Mouse (Mus musculus): ENCODE results near the gene Tbcd. TPM values are rescaled to one million over a fixed set of nuclear protein-coding genes. Genes with fewer than 3 reads are reported as not detected.
"Not testable (repeated sequence)": the region's sequence is repeated elsewhere in the genome, so short reads cannot be mapped to it uniquely, and the experiment has no call there.

The Tbcd gene
- total RNA-seq, 2 experiments from 2014 or later = 40.3 to 41.3 TPM

DNA sequence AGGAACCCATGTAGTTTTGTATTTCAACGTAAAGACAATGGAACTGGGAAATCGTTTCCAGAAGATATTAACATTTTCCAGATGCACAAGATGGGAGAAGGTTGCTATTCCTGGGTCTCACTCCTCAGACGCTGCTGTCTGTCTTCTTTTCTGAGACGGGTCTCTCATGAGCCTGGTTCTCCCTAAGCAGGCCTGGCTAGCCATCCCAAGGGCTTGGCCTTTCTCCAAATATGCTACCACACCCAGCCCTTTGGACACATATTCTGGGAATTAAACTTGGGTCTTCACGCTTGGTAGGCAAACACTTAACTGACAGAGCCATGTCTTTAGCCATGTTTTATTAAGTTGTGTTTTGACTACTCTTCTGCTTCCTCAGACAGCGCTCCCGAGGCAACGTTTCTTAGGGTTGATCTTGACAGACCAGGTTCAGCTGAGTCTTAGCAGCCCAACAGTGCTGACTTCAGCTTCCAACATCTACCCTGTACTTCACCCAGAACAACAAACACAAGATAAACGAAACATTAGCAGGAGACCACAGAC lies 202.7 kb downstream of the Tbcd start:
- DNase-seq = no peak

DNA sequence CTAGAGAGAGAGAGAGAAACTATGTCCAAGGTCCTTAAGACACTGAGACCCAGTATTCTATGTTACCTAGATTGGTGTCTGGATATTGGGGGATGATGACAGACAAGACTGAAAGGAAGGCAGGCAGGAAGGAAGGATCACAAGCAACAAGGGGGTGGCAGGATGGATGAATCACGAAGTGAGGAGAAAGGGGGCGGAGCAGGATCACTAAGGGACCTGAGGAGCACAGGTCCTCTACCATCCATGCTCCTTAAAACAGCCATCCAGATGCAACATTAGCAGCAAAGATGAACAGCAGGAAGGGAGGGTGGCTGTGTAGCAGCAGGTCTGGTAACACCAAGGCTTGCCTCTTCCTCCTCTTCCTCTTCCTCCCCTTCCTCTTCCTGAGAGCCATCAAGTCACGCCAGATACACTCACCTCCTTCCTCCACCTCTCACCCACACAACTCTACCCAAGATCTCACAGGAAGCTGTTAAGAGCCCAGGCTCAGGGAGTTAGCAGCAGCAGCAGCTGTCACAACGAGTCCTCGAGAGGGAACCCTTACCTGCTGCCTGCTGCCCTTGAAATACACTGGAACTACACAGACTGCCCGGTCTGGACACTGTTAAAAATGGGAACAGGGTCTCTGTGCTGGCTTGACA lies 203.5 kb downstream of the Tbcd start:
- DNase-seq = no peak

DNA sequence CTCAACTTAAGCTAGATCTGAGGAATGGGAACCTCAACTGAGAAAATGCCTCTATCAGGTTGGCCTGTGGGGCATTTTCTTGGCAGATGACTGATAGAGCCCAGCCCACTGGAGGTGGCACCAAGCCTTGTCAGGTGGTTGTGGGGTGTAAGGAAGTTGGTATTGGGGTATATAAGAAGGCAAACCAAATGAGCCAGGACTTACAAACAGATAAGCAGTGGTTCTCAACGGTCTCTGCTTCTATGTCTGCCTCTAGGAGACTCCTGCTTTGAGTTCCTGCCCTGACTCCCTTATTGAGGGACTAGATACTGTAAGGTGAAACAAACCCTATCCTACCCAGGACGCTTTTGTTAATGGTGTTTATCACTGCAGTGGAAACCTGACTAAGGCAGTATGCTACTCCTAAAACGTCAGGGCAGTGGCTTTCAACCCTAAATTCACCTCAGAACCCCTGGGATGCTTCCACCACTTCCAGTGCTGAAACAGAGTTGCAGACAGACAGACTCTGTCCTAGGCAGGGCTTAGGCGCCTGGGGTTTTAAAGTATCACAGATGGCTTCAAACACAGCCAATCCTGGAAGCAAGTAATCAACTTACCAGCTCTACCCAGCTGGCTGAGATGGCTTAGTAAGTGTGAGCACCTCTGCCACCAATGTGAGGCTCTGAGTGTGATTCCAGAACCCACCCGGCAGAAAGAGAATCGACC lies 204.2 kb downstream of the Tbcd start:
- no peak for DNase-seq

DNA sequence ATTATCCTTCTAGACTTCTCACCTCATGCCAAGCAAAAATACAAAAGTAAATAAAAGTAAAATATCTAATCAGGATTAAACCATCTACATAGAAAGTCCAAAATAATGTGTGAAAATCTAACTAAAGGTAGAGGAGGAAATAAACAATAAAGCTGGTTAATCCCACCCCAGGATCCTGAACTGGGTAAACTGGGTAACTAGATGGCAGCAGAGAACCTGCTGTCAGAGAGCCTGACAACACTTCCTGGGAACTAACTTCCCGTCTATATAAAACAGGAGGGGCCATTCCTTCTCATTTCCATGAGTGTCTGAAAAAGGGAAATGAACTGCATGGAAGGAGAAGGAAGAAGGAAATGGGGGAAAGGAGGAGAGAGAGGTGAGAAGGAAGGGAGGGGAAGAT lies 206.4 kb downstream of the Tbcd start:
- no peak for DNase-seq

DNA sequence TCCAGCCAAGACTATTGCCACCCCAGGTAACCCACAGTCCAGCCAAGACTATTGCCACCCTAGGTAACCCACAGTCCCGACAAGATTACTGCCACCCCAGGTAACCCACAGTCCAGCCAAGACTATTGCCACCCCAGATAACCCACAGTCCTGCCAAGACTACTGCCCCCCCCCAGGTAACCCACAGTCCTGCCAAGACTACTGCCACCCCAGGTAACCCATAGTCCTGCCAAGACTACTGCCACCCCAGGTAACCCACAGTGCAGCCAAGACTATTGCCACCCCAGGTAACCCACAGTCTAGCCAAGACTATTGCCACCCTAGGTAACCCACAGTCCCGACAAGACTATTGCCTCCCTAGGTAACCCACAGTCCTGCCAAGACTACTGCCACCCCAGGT lies 208.9 kb downstream of the Tbcd start:
- DNase-seq = not testable (repeated sequence)

DNA sequence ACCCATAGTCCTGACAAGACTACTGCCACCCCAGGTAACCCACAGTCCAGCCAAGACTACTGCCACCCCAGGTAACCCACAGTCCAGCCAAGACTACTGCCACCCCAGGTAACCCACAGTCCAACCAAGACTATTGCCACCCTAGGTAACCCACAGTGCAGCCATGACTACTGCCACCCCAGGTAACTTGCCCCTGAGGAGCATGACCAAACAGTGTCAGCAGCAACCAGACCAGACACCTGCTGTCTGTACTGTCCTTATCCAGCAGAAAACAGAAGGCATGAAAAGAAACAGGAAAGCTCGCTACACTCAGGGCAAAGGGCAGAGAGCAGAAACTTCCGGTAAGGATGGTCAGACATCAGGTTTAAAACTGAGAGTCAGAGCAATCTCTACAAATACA lies 209.4 kb downstream of the Tbcd start:
- DNase-seq = no peak

Other genes with a start within 250 kb of the Tbcd start
- gene Hexdc, start 247.5 kb upstream of the Tbcd start, total RNA-seq (2021) = 10 to 100 TPM; 16.7 to 20.2 TPM
- gene Ogfod3, start 247.2 kb upstream of the Tbcd start, total RNA-seq (2021) = 1 to 10 TPM; 6.0 to 7.0 TPM
- 10 to 100 TPM; 22.1 to 22.5 TPM for gene Cybc1, start 222.6 kb upstream of the Tbcd start, total RNA-seq (2021)
- 10 to 100 TPM; 48.9 to 56.7 TPM for gene Narf, start 214.7 kb upstream of the Tbcd start, total RNA-seq (2021)
- 10 to 100 TPM; 75.7 to 84.8 TPM for gene Foxk2, start 192.0 kb upstream of the Tbcd start, total RNA-seq (2021)
- gene Wdr45b, start 97.5 kb upstream of the Tbcd start, total RNA-seq (2021) = 10 to 100 TPM; 70.2 to 78.1 TPM
- 10 to 100 TPM; 66.3 to 67.0 TPM for gene Rab40b, start 63.7 kb upstream of the Tbcd start, total RNA-seq (2021)
- 10 to 100 TPM; 49.1 to 50.4 TPM for gene Fn3krp, start 30.5 kb upstream of the Tbcd start, total RNA-seq (2021)
- gene Fn3k, start 17.0 kb upstream of the Tbcd start, total RNA-seq (2021) = 10 to 100 TPM; 42.4 to 43.0 TPM
- under 1 TPM; 0.27 to 0.30 TPM for gene Zfp750, start 67.4 kb downstream of the Tbcd start, total RNA-seq (2021)
- 1 to 10 TPM; 6.2 to 8.7 TPM for gene B3gntl1, start 221.2 kb downstream of the Tbcd start, total RNA-seq (2021)
- 10 to 100 TPM in 1 of 2 experiments, 1 to 10 TPM in 1; 9.2 to 10.2 TPM for gene Metrnl, start 249.6 kb downstream of the Tbcd start, total RNA-seq (2021)